Mouse (Mus musculus) liver, embryonic 12.5 days (tissue): ENCODE data around the gene Vps52. TPM values are rescaled to one million over a fixed set of nuclear protein-coding genes. Genes with fewer than 3 reads are reported as not detected.
"Not testable (repeated sequence)": the region's sequence is repeated elsewhere in the genome, so short reads cannot be mapped to it uniquely, and the experiment has no call there.

Experiments
- ATAC-seq: fragments of 200-750 bp; cut with Nextera tagmentation; 2 replicates; pipeline ENCODE4 v1.8.0; 2017; ENCODE audit warnings: moderate number of reproducible peaks, mild to moderate bottlenecking, moderate library complexity
- H3K27ac ChIP-seq: fragments of 300-500 bp; sonication (generic); 2 replicates; pipeline ENCODE4 v1.5.1; 2016; ENCODE audit warnings: mild to moderate bottlenecking
- H3K27me3 ChIP-seq: fragments of 300-500 bp; sonication (generic); replicated peaks from 2 replicates; pipeline ENCODE4 v1.6.1; 2016; ENCODE audit warnings: mild to moderate bottlenecking, moderate library complexity
- H3K36me3 ChIP-seq: fragments of 300-500 bp; sonication (generic); 2 replicates; pipeline ENCODE4 v1.6.1; 2016; ENCODE audit warnings: mild to moderate bottlenecking, moderate library complexity
- H3K4me1 ChIP-seq: fragments of 300-500 bp; sonication (generic); 2 replicates; pipeline ENCODE4 v1.6.1; 2016
- H3K4me2 ChIP-seq: fragments of 300-500 bp; sonication (generic); 2 replicates; pipeline ENCODE4 v1.6.1; 2016; ENCODE audit warnings: mild to moderate bottlenecking, moderate library complexity
- H3K4me3 ChIP-seq: fragments of 300-500 bp; sonication (generic); 2 replicates; pipeline ENCODE4 v1.5.1; 2016; ENCODE audit warnings: mild to moderate bottlenecking, moderate library complexity
- H3K9ac ChIP-seq: fragments of 300-500 bp; sonication (generic); 2 replicates; pipeline ENCODE4 v1.6.1; 2016; ENCODE audit warnings: mild to moderate bottlenecking, moderate library complexity
- H3K9me3 ChIP-seq: fragments of 300-500 bp; sonication (generic); replicated peaks from 2 replicates; pipeline ENCODE4 v1.6.1; 2016; ENCODE audit warnings: mild to moderate bottlenecking, moderate library complexity
- WGBS: fragments of 180-500 bp; shearing (Covaris S2); methylation state at CpG from one replicate; pipeline ENCODE4 v1.1.7; 2016; ENCODE audit not compliant: insufficient replicate concordance; 5-methylcytosine and 5-hydroxymethylcytosine counted together
- polyA plus RNA-seq: library from polyadenylated mRNA; unstranded; fragments of >200 nt; fragmentation: Nextera tagmentation; extraction: Ambion mirVana; gene quantifications from 2 replicates; pipeline ENCODE4 v1.2.1, GENCODE M21; 2016

The Vps52 gene
- polyA plus RNA-seq, 1 experiment from 2014 or later, result 43.5 TPM

GRCm38 (mm10) chr17:33980181-33981035 is 24.8 kb downstream of the Vps52 start:
- H3K27me3 ChIP-seq, result peaks cover 44% of the 10 kb centered on the region
- no peaks in the 10 kb centered on the region for H3K9me3 ChIP-seq
- 69% methylated on average over 19 of the region's 19 CpGs for WGBS
- H3K36me3 ChIP-seq, result no peaks in the 10 kb centered on the region
- peak overlapping the region; percentile 78 for H3K4me2 ChIP-seq
- 0 out of 2 replicates have a peak overlapping the region, but pooled peaks have one; percentile 30 for H3K9ac ChIP-seq
- H3K4me3 ChIP-seq, result no peak overlapping the region
- ATAC-seq, result no peak
- peaks cover 42% of the 10 kb centered on the region for H3K4me1 ChIP-seq
- H3K27ac ChIP-seq, result 0 out of 2 replicates have a peak overlapping the region, but pooled peaks have one; percentile 48

GRCm38 (mm10) chr17:33981192-33981909 is 25.7 kb downstream of the Vps52 start:
- peaks cover 42% of the 10 kb centered on the region for H3K27me3 ChIP-seq
- H3K36me3 ChIP-seq, H3K9me3 ChIP-seq: not testable (repeated sequence)
- H3K9ac ChIP-seq, result peak overlapping the region; percentile 64
- H3K4me1 ChIP-seq, result peaks cover 42% of the 10 kb centered on the region
- peak overlapping the region; percentile 79 for H3K27ac ChIP-seq
- H3K4me2 ChIP-seq, result peak overlapping the region; percentile 78
- ATAC-seq, result peak; percentile 82
- WGBS, result 1% methylated on average over 27 of the region's 27 CpGs
- H3K4me3 ChIP-seq, result peak overlapping the region; percentile 63

- peak overlapping the region; percentile 78 for H3K4me2 ChIP-seq
- H3K9me3 ChIP-seq, H3K27ac ChIP-seq, H3K9ac ChIP-seq, H3K36me3 ChIP-seq, ATAC-seq: not testable (repeated sequence)
- H3K4me3 ChIP-seq, result peak overlapping the region; percentile 63; the same call in 1 of the 2 replicates
- peaks cover 34% of the 10 kb centered on the region for H3K27me3 ChIP-seq
- H3K4me1 ChIP-seq, result peaks cover 42% of the 10 kb centered on the region
- WGBS, result 5% methylated on average over 8 of the region's 8 CpGs
Observed at GRCm38 (mm10) chr17:33982136-33982535, 26.5 kb downstream of the Vps52 start.

GRCm38 (mm10) chr17:33991788-33992664 is 36.4 kb downstream of the Vps52 start:
- Histone ChIP-seq H3K27ac (no peak overlapping the region), H3K4me3 (no peak overlapping the region), H3K27me3 (peaks cover 19% of the 10 kb centered on the region; the same call in 1 of the 2 replicates), H3K9ac (no peak overlapping the region), H3K9me3 (no peaks in the 10 kb centered on the region), H3K36me3 (no peaks in the 10 kb centered on the region), H3K4me1 (no peaks in the 10 kb centered on the region), H3K4me2 (no peak overlapping the region)
- ATAC-seq, result no peak
- 28% methylated on average over 10 of the region's 10 CpGs for WGBS

GRCm38 (mm10) chr17:33994959-33995358 is 39.3 kb downstream of the Vps52 start:
- H3K9me3 ChIP-seq, result no peaks in the 10 kb centered on the region
- H3K9ac ChIP-seq, result no peak overlapping the region
- WGBS, result 80% methylated on average over 8 of the region's 8 CpGs
- no peak overlapping the region for H3K27ac ChIP-seq
- H3K27me3 ChIP-seq, result peaks cover 16% of the 10 kb centered on the region
- peaks cover 14% of the 10 kb centered on the region for H3K4me1 ChIP-seq
- H3K4me2 ChIP-seq, result no peak overlapping the region
- ATAC-seq, result no peak
- H3K36me3 ChIP-seq, result no peaks in the 10 kb centered on the region
- H3K4me3 ChIP-seq, result no peak overlapping the region

- H3K27me3 ChIP-seq, result peaks cover 22% of the 10 kb centered on the region
- H3K4me1 ChIP-seq, result peaks cover 21% of the 10 kb centered on the region
- H3K36me3 ChIP-seq, result no peaks in the 10 kb centered on the region
- WGBS, result 47% methylated on average over 3 of the region's 3 CpGs
- no peak overlapping the region for H3K4me3 ChIP-seq
- no peak for ATAC-seq
- no peak overlapping the region for H3K4me2 ChIP-seq
- H3K9me3 ChIP-seq, result no peaks in the 10 kb centered on the region
- H3K9ac ChIP-seq, result no peak overlapping the region
- H3K27ac ChIP-seq, result no peak overlapping the region
Observed at GRCm38 (mm10) chr17:33995651-33996050, 40.0 kb downstream of the Vps52 start.

GRCm38 (mm10) chr17:33997025-33997424 is 41.4 kb downstream of the Vps52 start:
- not testable (repeated sequence) for ATAC-seq, H3K9me3 ChIP-seq, H3K36me3 ChIP-seq, H3K4me3 ChIP-seq, H3K27ac ChIP-seq, H3K9ac ChIP-seq, H3K4me2 ChIP-seq
- Histone ChIP-seq H3K4me1 (peaks cover 22% of the 10 kb centered on the region), H3K27me3 (peaks cover 36% of the 10 kb centered on the region)
- 67% methylated on average over 2 of the region's 2 CpGs for WGBS

- peaks cover 38% of the 10 kb centered on the region for H3K27me3 ChIP-seq
- 28% methylated on average over 5 of the region's 5 CpGs for WGBS
- H3K36me3 ChIP-seq, H3K9ac ChIP-seq, H3K27ac ChIP-seq, H3K9me3 ChIP-seq, ATAC-seq: not testable (repeated sequence)
- H3K4me3 ChIP-seq, result peak overlapping the region; percentile 65; the same call in 1 of the 2 replicates
- peak overlapping the region; percentile 94 for H3K4me2 ChIP-seq
- H3K4me1 ChIP-seq, result peaks cover 22% of the 10 kb centered on the region
Observed at GRCm38 (mm10) chr17:33998697-33999096, 43.1 kb downstream of the Vps52 start.

- Histone ChIP-seq H3K36me3 (no peaks in the 10 kb centered on the region), H3K27me3 (peaks cover 38% of the 10 kb centered on the region), H3K9ac (peak overlapping the region; percentile 72), H3K27ac (no peak overlapping the region), H3K9me3 (no peaks in the 10 kb centered on the region), H3K4me1 (peaks cover 22% of the 10 kb centered on the region), H3K4me2 (peak overlapping the region; percentile 94), H3K4me3 (peak overlapping the region; percentile 65)
- peak; percentile 46 for ATAC-seq
- WGBS, result 2% methylated on average over 87 of the region's 87 CpGs
Observed at GRCm38 (mm10) chr17:33999341-34000149, 43.9 kb downstream of the Vps52 start.

- H3K27ac ChIP-seq, result no peak within 1 kb of the TSS
- peak; percentile 81 for ATAC-seq
- H3K9ac ChIP-seq, result peak within 1 kb of the TSS; percentile 72
- H3K27me3 ChIP-seq, result peaks cover 38% of the 10 kb centered on the region
- peak within 1 kb of the TSS; percentile 94 for H3K4me2 ChIP-seq
- no peaks in the 10 kb centered on the region for H3K9me3 ChIP-seq
- H3K4me1 ChIP-seq, result peaks cover 22% of the 10 kb centered on the region
- 0% methylated on average over 27 of the region's 30 CpGs for WGBS
- no peaks in the 10 kb centered on the region for H3K36me3 ChIP-seq
- H3K4me3 ChIP-seq, result peak within 1 kb of the TSS; percentile 65
Observed at GRCm38 (mm10) chr17:34000150-34000537, 44.5 kb downstream of the Vps52 start, which contains the start of gene H2-K1. TSS of gene H2-K1 (minus strand) at chr17:34000347.

GRCm38 (mm10) chr17:34000796-34001195 is 45.2 kb downstream of the Vps52 start:
- H3K9ac ChIP-seq, H3K27ac ChIP-seq, H3K9me3 ChIP-seq, H3K36me3 ChIP-seq, ATAC-seq: not testable (repeated sequence)
- peak overlapping the region; percentile 65; the same call in 1 of the 2 replicates for H3K4me3 ChIP-seq
- H3K27me3 ChIP-seq, result peaks cover 44% of the 10 kb centered on the region
- 52% methylated on average over 2 of the region's 2 CpGs for WGBS
- peak overlapping the region; percentile 94 for H3K4me2 ChIP-seq
- H3K4me1 ChIP-seq, result peaks cover 22% of the 10 kb centered on the region
